Mouse (Mus musculus) MEL (cell line): ENCODE measurements at regions not wholly inside any gene's neighbourhood (a gene's known extent, or its start where the extent isn't known, plus 50 kb on each side); places are given as distances from the start of the nearest gene placed in this dataset.

ENCODE experiments used
- DNase-seq: peaks from one replicate; pipeline ENCODE4 v3.0.0; 2011; ENCODE audit warnings: low read depth, low spot score
- H3K27ac ChIP-seq: 2 replicates; pipeline ENCODE4 v1.5.1; 2012; ENCODE audit warnings: low read depth, mild to moderate bottlenecking, control low read depth, low read length, moderate library complexity; ENCODE audit not compliant: control insufficient read depth
- H3K27me3 ChIP-seq, 2 experiments: fragments of 150-350 bp in 1 of 2; sonication (generic) in 1 of 2; 2 replicates each; pipeline ENCODE4 v1.6.1; 2012; ENCODE audit warnings: low read length in 2 of 2, mild to moderate bottlenecking in 2 of 2, improper control_type of control experiment in 1 of 2, moderate library complexity in 1 of 2; ENCODE audit not compliant: insufficient read depth in 2 of 2, control insufficient read depth in 1 of 2
- H3K36me3 ChIP-seq, 2 experiments: 2 replicates each; pipeline ENCODE4 v1.6.1; 2012 to 2014; ENCODE audit warnings: low read length in 2 of 2, improper control_type of control experiment in 1 of 2, inconsistent platforms in 1 of 2, mild to moderate bottlenecking in 1 of 2; ENCODE audit not compliant: insufficient read depth in 2 of 2, control insufficient read depth in 1 of 2
- H3K4me1 ChIP-seq, 2 experiments: fragments of 150-350 bp in 1 of 2; sonication (generic) in 1 of 2; 2 replicates each; pipeline ENCODE4 v1.6.1; 2012; ENCODE audit warnings: low read length in 2 of 2, improper control_type of control experiment in 1 of 2, mild to moderate bottlenecking in 1 of 2; ENCODE audit not compliant: insufficient read depth in 2 of 2, control insufficient read depth in 1 of 2
- H3K4me3 ChIP-seq, 2 experiments: fragments of 150-350 bp in 1 of 2; sonication (generic) in 1 of 2; 2 replicates each; pipeline ENCODE4 v1.5.1; 2012; ENCODE audit warnings: low read depth in 2 of 2, low read length in 2 of 2, mild to moderate bottlenecking in 2 of 2, moderate library complexity in 2 of 2, control low read depth in 1 of 2, improper control_type of control experiment in 1 of 2; ENCODE audit not compliant: control insufficient read depth in 1 of 2, insufficient read depth in 1 of 2
- H3K79me2 ChIP-seq: 2 replicates; pipeline ENCODE4 v1.6.1; 2012; ENCODE audit warnings: mild to moderate bottlenecking, low read length, moderate library complexity; ENCODE audit not compliant: control insufficient read depth, poor library complexity, insufficient read depth
- H3K9ac ChIP-seq: 2 replicates; pipeline ENCODE4 v1.6.1; 2012; ENCODE audit warnings: low read depth, mild to moderate bottlenecking, control low read depth, low read length, moderate library complexity; ENCODE audit not compliant: control insufficient read depth, poor library complexity, severe bottlenecking
- H3K9me3 ChIP-seq: fragments of 150-350 bp; sonication (generic); replicated peaks from 2 replicates; pipeline ENCODE4 v1.6.1; 2012; ENCODE audit warnings: mild to moderate bottlenecking, low read length, improper control_type of control experiment, moderate library complexity; ENCODE audit not compliant: insufficient read depth
- ELF1 ChIP-seq: IDR thresholded peaks from 2 replicates; pipeline ENCODE4 v1.6.1; 2014; ENCODE audit warnings: low read depth, mild to moderate bottlenecking, inconsistent platforms, low read length, improper control_type of control experiment, moderate library complexity
- HCFC1 ChIP-seq: IDR thresholded peaks from 2 replicates; pipeline ENCODE4 v1.6.1; 2012; ENCODE audit warnings: low read depth, mild to moderate bottlenecking, inconsistent platforms, low read length, improper control_type of control experiment, moderate library complexity
- MAFK ChIP-seq: IDR thresholded peaks from 2 replicates; pipeline ENCODE4 v1.6.1; 2011; ENCODE audit warnings: low read depth, mild to moderate bottlenecking, low read length, improper control_type of control experiment, borderline replicate concordance
- MAZ ChIP-seq: IDR thresholded peaks from 2 replicates; pipeline ENCODE4 v1.6.1; 2012; ENCODE audit warnings: low read depth, mild to moderate bottlenecking, inconsistent platforms, low read length, improper control_type of control experiment
- MEF2A ChIP-seq: IDR thresholded peaks from 2 replicates; pipeline ENCODE4 v1.6.1; 2014; ENCODE audit warnings: low read depth, mild to moderate bottlenecking, inconsistent platforms, low read length, improper control_type of control experiment; ENCODE audit not compliant: poor library complexity, insufficient replicate concordance, severe bottlenecking; ENCODE audit errors: extremely low read depth
- MYB ChIP-seq: IDR thresholded peaks from 2 replicates; pipeline ENCODE4 v1.6.1; 2011; ENCODE audit warnings: mild to moderate bottlenecking, low read depth, low read length, improper control_type of control experiment
- MYC ChIP-seq: IDR thresholded peaks from 2 replicates; pipeline ENCODE4 v1.6.1; 2011; ENCODE audit warnings: low read depth, mild to moderate bottlenecking, low read length, improper control_type of control experiment, moderate library complexity
- NELFE ChIP-seq: IDR thresholded peaks from 2 replicates; pipeline ENCODE4 v1.6.1; 2011; ENCODE audit warnings: low read depth, low read length, improper control_type of control experiment
- NRF1 ChIP-seq: IDR thresholded peaks from 2 replicates; pipeline ENCODE4 v1.6.1; 2014; ENCODE audit warnings: low read depth, mild to moderate bottlenecking, inconsistent platforms, low read length, improper control_type of control experiment, moderate library complexity; ENCODE audit not compliant: poor library complexity, insufficient read depth, severe bottlenecking
- POLR2A ChIP-seq, 2 experiments: IDR thresholded peaks; 2 replicates each; pipeline ENCODE4 v1.6.1; 2011 to 2012; ENCODE audit warnings: low read length in 2 of 2, mild to moderate bottlenecking in 2 of 2, control low read depth in 1 of 2, improper control_type of control experiment in 1 of 2, low read depth in 1 of 2, moderate library complexity in 1 of 2; ENCODE audit not compliant: control insufficient read depth in 1 of 2, insufficient read depth in 1 of 2, poor library complexity in 1 of 2
- POLR2AphosphoS2 ChIP-seq: IDR thresholded peaks from 2 replicates; pipeline ENCODE4 v1.6.1; 2011; ENCODE audit warnings: low read length, improper control_type of control experiment
- RAD21 ChIP-seq: IDR thresholded peaks from 2 replicates; pipeline ENCODE4 v1.6.1; 2011; ENCODE audit warnings: mild to moderate bottlenecking, low read depth, low read length, improper control_type of control experiment
- RCOR1 ChIP-seq: IDR thresholded peaks from 2 replicates; pipeline ENCODE4 v1.6.1; 2012; ENCODE audit warnings: low read depth, mild to moderate bottlenecking, inconsistent platforms, low read length, improper control_type of control experiment
- TBP ChIP-seq: IDR thresholded peaks from 2 replicates; pipeline ENCODE4 v1.8.0; 2011; ENCODE audit warnings: low read depth, low read length, improper control_type of control experiment
- UBTF ChIP-seq: IDR thresholded peaks from 2 replicates; pipeline ENCODE4 v1.6.1; 2012; ENCODE audit warnings: low read depth, mild to moderate bottlenecking, inconsistent platforms, low read length, improper control_type of control experiment, moderate library complexity, borderline replicate concordance; ENCODE audit not compliant: insufficient read depth
- USF1 ChIP-seq: IDR thresholded peaks from 2 replicates; pipeline ENCODE4 v1.6.1; 2014; ENCODE audit warnings: low read depth, mild to moderate bottlenecking, inconsistent platforms, low read length, improper control_type of control experiment, moderate library complexity
- USF2 ChIP-seq, 2 experiments: IDR thresholded peaks; 2 replicates each; pipeline ENCODE4 v1.6.1; 2011 to 2012; ENCODE audit warnings: improper control_type of control experiment in 2 of 2, low read length in 2 of 2, borderline replicate concordance in 1 of 2, inconsistent platforms in 1 of 2, low read depth in 1 of 2, mild to moderate bottlenecking in 1 of 2; ENCODE audit not compliant: insufficient read depth in 1 of 2
- ZKSCAN1 ChIP-seq: IDR thresholded peaks from 2 replicates; pipeline ENCODE4 v1.6.1; 2012; ENCODE audit warnings: low read depth, mild to moderate bottlenecking, inconsistent platforms, low read length, improper control_type of control experiment, moderate library complexity
- ZMIZ1 ChIP-seq: IDR thresholded peaks from 2 replicates; pipeline ENCODE4 v1.6.1; 2012; ENCODE audit warnings: low read depth, mild to moderate bottlenecking, inconsistent platforms, low read length, improper control_type of control experiment, moderate library complexity

DNA sequence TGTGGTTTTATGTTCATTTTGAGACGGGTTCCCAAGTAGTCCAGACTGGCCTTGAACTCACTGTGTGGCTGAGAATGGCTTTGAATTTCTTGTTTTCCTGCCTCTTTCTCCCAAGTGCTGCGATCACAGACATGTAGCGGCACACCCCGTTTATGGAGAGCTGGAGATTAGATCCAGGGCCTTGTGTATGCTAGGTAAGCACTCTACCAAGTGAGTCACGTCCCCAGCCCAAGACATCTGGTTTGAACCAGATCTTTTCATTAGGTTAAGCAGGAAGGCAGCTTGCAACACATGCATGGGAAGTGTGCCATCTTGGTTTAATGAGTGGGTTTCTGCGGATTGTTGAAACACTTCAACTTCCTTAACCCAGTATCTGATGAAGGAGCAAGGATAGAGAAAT, 131.6 kb downstream of the Sox2 start:
- TF ChIP-seq HCFC1, result no peak
- no peak for TF ChIP-seq ELF1
- TF ChIP-seq MYB, result no peak
- TF ChIP-seq RCOR1, result no peak
- no peak for TF ChIP-seq POLR2A (IDR thresholded peaks at IDR 0.05; ENCODE audit: control insufficient read depth in 1 of 2, insufficient read depth in 1 of 2, low read depth in 1 of 2, low read length in 2 of 2, poor library complexity in 1 of 2)
- TF ChIP-seq MYC, result no peak
- TF ChIP-seq ZKSCAN1, result no peak
- TF ChIP-seq POLR2AphosphoS2, result no peak
- no peak for TF ChIP-seq ZMIZ1
- TF ChIP-seq USF1, result no peak
- no peak for TF ChIP-seq RAD21
- no peak for TF ChIP-seq MAFK
- TF ChIP-seq UBTF, result no peak
- no peak for TF ChIP-seq NELFE
- TF ChIP-seq, all 39 proteins: peak for 0
- Histone ChIP-seq H3K36me3 (no peaks in the 10 kb centered on the region), H3K27me3 (no peaks in the 10 kb centered on the region), H3K9me3 (no peaks in the 10 kb centered on the region), H3K4me3 (no peak overlapping the region), H3K4me1 (no peaks in the 10 kb centered on the region), H3K9ac (no peak overlapping the region), H3K27ac (no peak overlapping the region), H3K79me2 (no peaks in the 10 kb centered on the region)
- no peak for DNase-seq

GRCm38 (mm10) chr3:34783398-34783797, 133.2 kb downstream of the Sox2 start:
- Histone ChIP-seq H3K27ac (no peak overlapping the region), H3K4me1 (no peaks in the 10 kb centered on the region), H3K79me2 (no peaks in the 10 kb centered on the region), H3K9ac (no peak overlapping the region), H3K27me3 (no peaks in the 10 kb centered on the region), H3K9me3 (no peaks in the 10 kb centered on the region), H3K4me3 (no peak overlapping the region), H3K36me3 (no peaks in the 10 kb centered on the region)
- no peak for TF ChIP-seq NELFE
- no peak for TF ChIP-seq MYB
- TF ChIP-seq NRF1, result no peak
- TF ChIP-seq USF2 (IDR thresholded peaks at IDR 0.05; ENCODE audit: borderline replicate concordance in 1 of 2, insufficient read depth in 1 of 2, low read depth in 1 of 2, low read length in 2 of 2), result no peak
- TF ChIP-seq POLR2A (IDR thresholded peaks at IDR 0.05; ENCODE audit: control insufficient read depth in 1 of 2, insufficient read depth in 1 of 2, low read depth in 1 of 2, low read length in 2 of 2, poor library complexity in 1 of 2), result no peak
- no peak for TF ChIP-seq UBTF
- no peak for TF ChIP-seq MAZ
- TF ChIP-seq MEF2A, result no peak
- TF ChIP-seq RCOR1, result no peak
- no peak for TF ChIP-seq HCFC1
- TF ChIP-seq TBP, result no peak
- TF ChIP-seq MYC, result no peak
- no peak for TF ChIP-seq MAFK
- DNase-seq, result no peak
